Mouse (Mus musculus) splenic B cell, adult 2 months (primary cell): ENCODE measurements around the gene Mapk7.

Source experiments
- DNase-seq: peaks from one replicate; pipeline ENCODE4 v3.0.0-alpha.2; 2011; ENCODE audit warnings: low read depth, low spot score
- H3K27me3 ChIP-seq: 2 replicates; pipeline ENCODE4 v1.6.1; 2012; ENCODE audit warnings: mild to moderate bottlenecking, low read length, moderate library complexity, mixed read lengths; ENCODE audit not compliant: control insufficient read depth, poor library complexity, insufficient read depth, severe bottlenecking
- H3K36me3 ChIP-seq: 2 replicates; pipeline ENCODE4 v1.6.1; 2012; ENCODE audit warnings: mild to moderate bottlenecking, low read length, moderate library complexity, mixed read lengths; ENCODE audit not compliant: control insufficient read depth, poor library complexity, insufficient read depth, severe bottlenecking

Mapk7 gene

GRCm38 (mm10) chr11:61484613-61485540, 9.3 kb downstream of the Mapk7 start, which contains the start of gene Mfap4:
Gene Mfap4, plus strand, starts transcription at chr11:61485431.
- no peaks in the 10 kb centered on the region; the same call in none of the 2 replicates for H3K36me3 ChIP-seq
- no peak for DNase-seq
- H3K27me3 ChIP-seq = no peaks in the 10 kb centered on the region

- Histone ChIP-seq H3K36me3 (no peaks in the 10 kb centered on the region; the same call in none of the 2 replicates), H3K27me3 (no peaks in the 10 kb centered on the region)
- no peak for DNase-seq
These were observed 10.0 kb downstream of the Mapk7 start for GRCm38 (mm10) chr11:61484256-61484612.

GRCm38 (mm10) chr11:61483226-61483845, 10.9 kb downstream of the Mapk7 start:
- H3K27me3 ChIP-seq = no peaks in the 10 kb centered on the region
- H3K36me3 ChIP-seq = no peaks in the 10 kb centered on the region
- DNase-seq = no peak

- DNase-seq = no peak
- Histone ChIP-seq H3K36me3 (no peaks in the 10 kb centered on the region), H3K27me3 (no peaks in the 10 kb centered on the region)
These were observed 12.7 kb downstream of the Mapk7 start for GRCm38 (mm10) chr11:61481239-61482090.

- no peak for DNase-seq
- Histone ChIP-seq H3K36me3 (no peaks in the 10 kb centered on the region), H3K27me3 (no peaks in the 10 kb centered on the region)
These were observed 15.4 kb downstream of the Mapk7 start for GRCm38 (mm10) chr11:61478788-61479187.

GRCm38 (mm10) chr11:61477566-61478508, 16.4 kb downstream of the Mapk7 start:
- no peaks in the 10 kb centered on the region for H3K36me3 ChIP-seq
- no peak for DNase-seq
- no peaks in the 10 kb centered on the region for H3K27me3 ChIP-seq

GRCm38 (mm10) chr11:61476786-61477382, 17.3 kb downstream of the Mapk7 start:
- no peaks in the 10 kb centered on the region for H3K27me3 ChIP-seq
- no peak for DNase-seq

GRCm38 (mm10) chr11:61473630-61474029, 20.6 kb downstream of the Mapk7 start:
- Histone ChIP-seq H3K27me3 (no peaks in the 10 kb centered on the region), H3K36me3 (no peaks in the 10 kb centered on the region)
- DNase-seq = no peak

More at GRCm38 (mm10) chr11:61476786-61477382, 17.3 kb downstream of the Mapk7 start:
- no peaks in the 10 kb centered on the region for H3K36me3 ChIP-seq

GRCm38 (mm10) chr11:61470880-61471279, 23.3 kb downstream of the Mapk7 start:
- Histone ChIP-seq H3K36me3 (no peaks in the 10 kb centered on the region), H3K27me3 (no peaks in the 10 kb centered on the region)
- DNase-seq = no peak

GRCm38 (mm10) chr11:61469317-61469917, 24.8 kb downstream of the Mapk7 start:
- H3K36me3 ChIP-seq = no peaks in the 10 kb centered on the region
- DNase-seq = no peak

GRCm38 (mm10) chr11:61468534-61468933, 25.7 kb downstream of the Mapk7 start:
- no peak for DNase-seq
- Histone ChIP-seq H3K27me3 (no peaks in the 10 kb centered on the region), H3K36me3 (no peaks in the 10 kb centered on the region)

More at GRCm38 (mm10) chr11:61469317-61469917, 24.8 kb downstream of the Mapk7 start:
- H3K27me3 ChIP-seq = no peaks in the 10 kb centered on the region

- Histone ChIP-seq H3K36me3 (no peaks in the 10 kb centered on the region), H3K27me3 (no peaks in the 10 kb centered on the region)
- DNase-seq = no peak
These were observed 28.8 kb downstream of the Mapk7 start for GRCm38 (mm10) chr11:61465422-61465821.

GRCm38 (mm10) chr11:61464071-61464470, 30.1 kb downstream of the Mapk7 start:
- H3K27me3 ChIP-seq = no peaks in the 10 kb centered on the region
- DNase-seq = no peak
- no peaks in the 10 kb centered on the region for H3K36me3 ChIP-seq
